Mouse (Mus musculus): ENCODE results near the gene Pcx. TPM values are rescaled to one million over a fixed set of nuclear protein-coding genes. Genes with fewer than 3 reads are reported as not detected.
A peak's percentile ranks its signal among the peaks of the same experiment; 100 is the strongest.

The Pcx gene
- polyA plus RNA-seq, 1 experiment from 2014 or later = 14.0 TPM

DNA sequence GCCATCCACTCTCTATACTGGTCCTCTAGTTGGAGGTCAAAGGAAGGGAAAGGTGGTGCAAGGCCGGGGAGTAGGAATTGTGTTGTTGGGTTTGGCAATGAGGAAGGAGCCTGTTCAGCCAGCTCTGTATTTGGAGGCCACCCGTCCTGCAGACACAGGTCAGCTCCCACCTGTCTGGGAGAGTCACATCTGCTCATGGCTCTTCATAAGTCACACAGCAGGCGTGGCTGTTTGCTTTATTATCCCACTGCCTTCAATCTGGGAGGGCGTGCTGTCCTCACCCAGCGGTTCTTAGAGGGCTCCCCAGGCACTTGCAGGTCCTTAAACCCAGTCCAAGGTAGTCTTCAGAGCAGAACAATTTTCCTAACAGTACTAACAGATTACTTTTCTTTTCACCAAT, 49.9 kb downstream of the Pcx start:
- Histone ChIP-seq H3K4me1 (ENCODE audit: insufficient read depth) (no peaks in the 10 kb centered on the region), H3K9me3 (ENCODE audit: low read depth, low read length) (no peaks in the 10 kb centered on the region), H3K4me3 (ENCODE audit: low read depth, low read length) (no peak overlapping the region), H3K9ac (no peak overlapping the region), H3K36me3 (ENCODE audit: insufficient read depth) (no peaks in the 10 kb centered on the region), H3K27me3 (ENCODE audit: insufficient read depth, low read length) (no peaks in the 10 kb centered on the region), H3K27ac (ENCODE audit: low read depth) (no peak overlapping the region), H3K4me2 (no peak overlapping the region)
- WGBS = 49% methylated on average over 5 of the region's 5 CpGs
- DNase-seq (no peak), ATAC-seq (ENCODE audit: insufficient read depth) (no peak)
- no peak for TF ChIP-seq CTCF (IDR thresholded peaks at IDR 0.05; ENCODE audit: low read depth)

DNA sequence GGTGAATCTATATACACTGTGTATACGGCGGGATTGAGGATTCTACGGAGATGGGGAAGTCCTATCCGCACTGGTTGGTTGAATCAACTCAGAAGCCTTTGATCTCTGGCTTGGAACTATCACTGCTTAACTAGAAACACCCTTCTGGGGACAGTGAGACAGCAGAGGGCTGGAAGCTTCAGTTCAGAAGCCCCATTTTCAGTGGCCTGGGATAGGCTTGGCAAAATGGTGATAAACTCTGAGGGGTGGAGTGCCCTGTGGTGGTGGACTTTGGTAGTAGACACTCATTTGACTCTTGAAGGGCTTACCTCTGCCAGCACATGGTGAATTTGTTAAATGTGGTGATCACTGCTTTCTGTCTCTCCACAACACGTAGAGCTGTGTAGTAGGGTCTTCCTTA, 55.4 kb downstream of the Pcx start:
- ATAC-seq (ENCODE audit: insufficient read depth) = no peak
- no peaks in the 10 kb centered on the region for H3K9me3 ChIP-seq (ENCODE audit: low read depth, low read length)

DNA sequence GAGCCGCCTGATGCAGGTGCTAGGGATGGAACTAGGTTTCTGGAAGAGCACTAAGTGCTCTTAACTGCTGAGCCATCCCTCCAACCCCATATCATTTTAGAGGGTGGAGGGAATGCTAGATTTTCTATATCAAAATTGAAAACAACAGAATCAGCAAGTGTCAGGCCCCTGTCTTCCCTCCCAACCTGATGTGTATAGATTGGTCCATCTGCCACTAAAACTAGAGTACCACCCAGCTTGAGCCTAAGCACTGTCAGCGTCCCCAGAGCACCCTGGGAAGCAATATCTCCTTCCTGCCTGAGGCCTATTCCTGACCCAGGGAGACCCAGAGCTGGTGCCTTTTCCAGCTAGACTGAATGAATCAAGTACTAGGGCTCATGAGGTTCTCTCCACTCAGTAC, 56.6 kb downstream of the Pcx start:
- no peaks in the 10 kb centered on the region for H3K27me3 ChIP-seq (ENCODE audit: insufficient read depth, low read length)
- no peaks in the 10 kb centered on the region for H3K36me3 ChIP-seq (ENCODE audit: insufficient read depth)
- H3K4me3 ChIP-seq (ENCODE audit: low read depth, low read length) = no peak overlapping the region
- H3K9ac ChIP-seq = no peak overlapping the region
- no peak overlapping the region for H3K4me2 ChIP-seq
- H3K4me1 ChIP-seq (ENCODE audit: insufficient read depth) = 0 out of 2 replicates have a peak, but pooled peaks cover 4% of the 10 kb centered on the region
- DNase-seq = no peak
- 75% methylated on average over 2 of the region's 2 CpGs for WGBS
- no peak for TF ChIP-seq CTCF (IDR thresholded peaks at IDR 0.05; ENCODE audit: low read depth)
- no peak for ATAC-seq (ENCODE audit: insufficient read depth)
- no peak overlapping the region for H3K27ac ChIP-seq (ENCODE audit: low read depth)
- H3K9me3 ChIP-seq (ENCODE audit: low read depth, low read length) = no peaks in the 10 kb centered on the region

More for the DNA sequence above, 55.4 kb downstream of the Pcx start:
- Histone ChIP-seq H3K4me3 (ENCODE audit: low read depth, low read length) (no peak overlapping the region), H3K27ac (ENCODE audit: low read depth) (no peak overlapping the region), H3K36me3 (ENCODE audit: insufficient read depth) (no peaks in the 10 kb centered on the region), H3K4me2 (no peak overlapping the region), H3K9ac (no peak overlapping the region), H3K4me1 (ENCODE audit: insufficient read depth) (0 out of 2 replicates have a peak, but pooled peaks cover 4% of the 10 kb centered on the region), H3K27me3 (ENCODE audit: insufficient read depth, low read length) (no peaks in the 10 kb centered on the region)
- TF ChIP-seq CTCF (IDR thresholded peaks at IDR 0.05; ENCODE audit: low read depth) = no peak
- 79% methylated on average over 5 of the region's 5 CpGs for WGBS
- no peak for DNase-seq

DNA sequence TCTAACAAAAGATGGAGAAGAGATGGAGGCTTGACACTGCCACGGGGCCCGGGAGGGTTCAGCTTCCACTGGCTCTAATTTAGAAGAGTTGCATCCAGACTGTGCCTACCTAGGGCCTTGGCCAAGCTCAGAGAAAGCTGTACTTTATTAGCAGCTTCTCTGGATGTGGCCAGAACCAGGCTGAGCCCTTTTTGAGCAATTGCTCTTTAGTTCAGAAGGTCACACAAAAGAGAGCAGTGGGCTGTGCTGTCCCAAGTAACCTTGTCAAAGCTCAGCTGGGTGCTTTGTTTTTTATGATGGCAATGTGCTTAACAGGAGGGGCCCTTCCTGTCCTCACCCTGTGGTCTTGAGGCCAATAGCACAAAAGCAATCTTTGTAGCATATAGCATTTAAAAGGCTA, 57.4 kb downstream of the Pcx start:
- 58% methylated on average over 2 of the region's 2 CpGs for WGBS
- Histone ChIP-seq H3K27me3 (ENCODE audit: insufficient read depth, low read length) (no peaks in the 10 kb centered on the region), H3K4me3 (ENCODE audit: low read depth, low read length) (no peak overlapping the region), H3K9me3 (ENCODE audit: low read depth, low read length) (no peaks in the 10 kb centered on the region), H3K4me2 (no peak overlapping the region), H3K4me1 (ENCODE audit: insufficient read depth) (0 out of 2 replicates have a peak, but pooled peaks cover 4% of the 10 kb centered on the region), H3K9ac (no peak overlapping the region), H3K36me3 (ENCODE audit: insufficient read depth) (no peaks in the 10 kb centered on the region), H3K27ac (ENCODE audit: low read depth) (no peak overlapping the region)
- TF ChIP-seq CTCF (IDR thresholded peaks at IDR 0.05; ENCODE audit: low read depth) = no peak
- DNase-seq (no peak), ATAC-seq (ENCODE audit: insufficient read depth) (no peak)

DNA sequence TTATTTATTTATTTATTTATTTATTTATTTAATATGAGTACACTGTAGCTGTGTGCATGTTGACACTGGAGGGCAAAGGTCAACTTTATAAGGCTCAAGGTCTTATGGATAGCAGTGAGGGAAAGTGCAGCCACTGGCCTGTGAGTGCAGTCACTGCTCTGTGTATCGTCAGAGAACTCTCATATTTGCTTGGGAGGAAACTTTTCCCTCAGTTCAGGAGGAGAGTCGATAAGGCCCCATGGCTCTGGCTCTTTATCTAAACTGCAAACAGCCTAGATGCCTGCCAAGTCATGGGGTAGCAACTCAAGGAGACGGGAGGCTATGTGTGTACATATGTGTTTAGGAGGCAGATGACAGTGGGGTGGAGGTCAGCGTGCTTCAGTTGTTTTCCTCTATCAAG, 58.6 kb downstream of the Pcx start:
- DNase-seq (peak; percentile 16), ATAC-seq (ENCODE audit: insufficient read depth) (no peak)
- no peak overlapping the region for H3K4me3 ChIP-seq (ENCODE audit: low read depth, low read length)
- WGBS = 38% methylated on average over 4 of the region's 4 CpGs
- H3K36me3 ChIP-seq (ENCODE audit: insufficient read depth) = no peaks in the 10 kb centered on the region
- H3K27me3 ChIP-seq (ENCODE audit: insufficient read depth, low read length) = no peaks in the 10 kb centered on the region
- no peak overlapping the region; the same call in 1 of the 2 replicates for H3K27ac ChIP-seq (ENCODE audit: low read depth)
- H3K9me3 ChIP-seq (ENCODE audit: low read depth, low read length) = no peaks in the 10 kb centered on the region
- no peak overlapping the region for H3K4me2 ChIP-seq
- H3K4me1 ChIP-seq (ENCODE audit: insufficient read depth) = 0 out of 2 replicates have a peak, but pooled peaks cover 4% of the 10 kb centered on the region
- no peak overlapping the region for H3K9ac ChIP-seq
- no peak for TF ChIP-seq CTCF (IDR thresholded peaks at IDR 0.05; ENCODE audit: low read depth)

DNA sequence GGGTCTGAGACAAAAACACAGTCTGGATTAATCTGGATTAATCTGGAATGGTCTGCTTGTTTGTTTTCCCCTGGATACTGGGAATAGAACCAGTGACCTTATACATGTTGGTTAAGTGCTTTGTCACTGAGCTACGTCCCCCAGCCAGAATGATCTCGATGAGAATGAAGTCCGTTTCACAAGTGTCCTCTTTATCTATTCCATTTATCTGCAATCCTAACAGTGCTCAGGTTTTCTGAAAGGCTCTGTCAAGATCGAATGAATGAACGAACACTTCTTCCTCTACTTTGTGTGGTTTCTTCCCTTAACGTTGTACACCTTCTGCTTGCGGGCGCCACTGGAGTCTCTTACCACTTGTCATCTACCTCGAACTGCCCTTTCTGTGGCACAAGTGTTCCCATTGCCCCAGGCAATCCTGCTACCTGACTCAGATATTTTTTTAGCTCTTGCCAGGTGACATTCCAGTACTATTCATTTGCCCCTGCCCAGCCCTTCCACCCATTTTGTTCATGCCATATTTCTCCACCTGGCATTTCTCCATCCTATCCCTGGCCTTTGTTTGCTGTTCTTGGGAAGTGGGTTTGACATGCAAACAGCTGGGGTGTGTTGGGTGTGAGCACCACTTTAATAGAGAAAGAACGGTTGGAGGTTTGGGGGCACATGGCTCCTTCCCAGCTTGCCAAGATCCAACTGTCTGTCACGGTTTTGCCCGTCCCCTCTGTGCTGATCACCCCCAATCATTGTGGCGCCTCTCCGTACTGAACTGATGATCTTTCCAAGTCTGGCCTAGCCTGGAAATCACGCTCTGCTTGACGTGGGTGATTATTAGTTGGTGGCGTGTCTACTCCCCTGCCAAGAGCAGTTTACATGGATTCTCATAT, 59.3 kb downstream of the Pcx start:
- Histone ChIP-seq H3K27ac (ENCODE audit: low read depth) (peak overlapping the region; percentile 27; the same call in 1 of the 2 replicates), H3K4me3 (ENCODE audit: low read depth, low read length) (no peak overlapping the region), H3K9me3 (ENCODE audit: low read depth, low read length) (no peaks in the 10 kb centered on the region), H3K4me2 (no peak overlapping the region), H3K9ac (no peak overlapping the region), H3K27me3 (ENCODE audit: insufficient read depth, low read length) (no peaks in the 10 kb centered on the region), H3K4me1 (ENCODE audit: insufficient read depth) (0 out of 2 replicates have a peak, but pooled peaks cover 4% of the 10 kb centered on the region), H3K36me3 (ENCODE audit: insufficient read depth) (no peaks in the 10 kb centered on the region)
- no peak for ATAC-seq (ENCODE audit: insufficient read depth)
- no peak for TF ChIP-seq CTCF (IDR thresholded peaks at IDR 0.05; ENCODE audit: low read depth)
- DNase-seq = peak; percentile 20
- 65% methylated on average over 17 of the region's 17 CpGs for WGBS

DNA sequence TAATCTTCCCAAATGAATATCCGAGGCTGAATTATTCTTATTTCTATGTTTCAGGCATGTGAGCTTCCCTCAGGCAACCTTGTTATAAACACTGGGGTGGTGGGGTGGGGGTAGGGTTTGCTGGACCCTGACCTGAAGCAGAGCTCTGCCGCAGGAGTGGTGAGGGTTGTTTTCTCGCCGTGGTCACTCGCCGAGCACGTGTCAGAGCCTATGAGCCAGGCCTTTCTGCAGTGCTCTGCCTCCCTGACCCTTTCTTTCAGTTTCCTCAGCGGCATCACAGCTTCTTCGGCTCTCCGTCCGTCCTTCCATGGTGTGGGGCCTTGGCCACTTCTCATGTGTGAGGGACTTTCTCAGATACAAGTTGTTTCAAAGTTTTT, 60.0 kb downstream of the Pcx start:
- 79% methylated on average over 11 of the region's 11 CpGs for WGBS
- TF ChIP-seq CTCF (IDR thresholded peaks at IDR 0.05; ENCODE audit: low read depth) = no peak

More for the DNA sequence above, 60.0 kb downstream of the Pcx start:
- Histone ChIP-seq H3K27ac (ENCODE audit: low read depth) (no peak overlapping the region), H3K36me3 (ENCODE audit: insufficient read depth) (no peaks in the 10 kb centered on the region), H3K9ac (no peak overlapping the region), H3K27me3 (ENCODE audit: insufficient read depth, low read length) (no peaks in the 10 kb centered on the region), H3K9me3 (ENCODE audit: low read depth, low read length) (no peaks in the 10 kb centered on the region), H3K4me2 (no peak overlapping the region), H3K4me3 (ENCODE audit: low read depth, low read length) (no peak overlapping the region), H3K4me1 (ENCODE audit: insufficient read depth) (0 out of 2 replicates have a peak, but pooled peaks cover 4% of the 10 kb centered on the region)
- DNase-seq = no peak
- no peak for ATAC-seq (ENCODE audit: insufficient read depth)
